Mouse (Mus musculus): Measurements from ENCODE around the gene Pten. TPM values are rescaled to one million over a fixed set of nuclear protein-coding genes. Genes with fewer than 3 reads are reported as not detected.
"Not testable (repeated sequence)": the region's sequence is repeated elsewhere in the genome, so short reads cannot be mapped to it uniquely, and the experiment has no call there.

Pten gene
- polyA plus RNA-seq, 1 experiment from 2014 or later: 14.3 TPM

DNA sequence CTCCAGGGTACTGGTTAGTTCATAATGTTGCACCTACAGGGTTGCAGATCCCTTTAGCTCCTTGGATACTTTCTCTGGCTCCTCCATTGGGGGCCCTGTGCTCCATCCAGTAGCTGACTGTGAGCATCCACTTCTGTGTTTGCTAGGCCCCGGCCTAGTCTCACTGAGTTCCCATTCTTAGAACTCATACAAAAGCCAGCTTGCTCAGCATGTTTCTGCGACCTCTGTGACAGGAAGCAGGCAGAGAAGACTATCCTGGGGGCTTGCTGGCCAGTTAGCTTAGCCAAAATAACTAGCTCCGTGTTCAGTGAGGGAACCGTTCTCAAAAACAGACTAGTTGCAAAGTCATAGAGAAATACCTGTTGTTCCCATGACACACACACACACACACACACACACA is 30.1 kb downstream of the Pten start:
- H3K36me3 ChIP-seq (replicated peaks); H3K4me2 ChIP-seq; H3K9me3 ChIP-seq; H3K27me3 ChIP-seq; H3K27ac ChIP-seq; ATAC-seq (ENCODE audit: low FRiP score); H3K9ac ChIP-seq; H3K4me3 ChIP-seq (replicated peaks): not testable (repeated sequence)
- 38% methylated on average over 4 of the region's 4 CpGs for WGBS
- H3K4me1 ChIP-seq: peaks cover 24% of the 10 kb centered on the region

DNA sequence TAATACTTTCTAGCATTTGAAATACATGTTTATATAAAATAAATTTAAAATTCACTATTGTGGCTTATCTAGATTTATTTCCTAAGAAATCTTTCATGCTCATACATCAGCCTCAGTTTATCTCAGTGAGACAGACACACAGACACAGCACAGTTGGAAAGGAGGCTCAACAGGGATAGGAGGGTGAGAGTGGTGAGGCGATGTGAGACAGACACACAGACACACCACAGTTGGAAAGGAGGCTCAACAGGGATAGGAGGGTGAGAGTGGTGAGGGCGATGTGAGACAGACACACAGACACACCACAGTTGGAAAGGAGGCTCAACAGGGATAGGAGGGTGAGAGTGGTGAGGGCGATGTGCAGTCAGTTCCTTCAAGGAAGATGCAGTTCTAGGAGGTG is 30.7 kb downstream of the Pten start:
- not testable (repeated sequence) for H3K27me3 ChIP-seq; H3K4me2 ChIP-seq; H3K27ac ChIP-seq; H3K9me3 ChIP-seq; ATAC-seq (ENCODE audit: low FRiP score); H3K9ac ChIP-seq; H3K4me3 ChIP-seq (replicated peaks); H3K36me3 ChIP-seq (replicated peaks)
- 85% methylated on average over 3 of the region's 3 CpGs for WGBS
- peaks cover 28% of the 10 kb centered on the region for H3K4me1 ChIP-seq

DNA sequence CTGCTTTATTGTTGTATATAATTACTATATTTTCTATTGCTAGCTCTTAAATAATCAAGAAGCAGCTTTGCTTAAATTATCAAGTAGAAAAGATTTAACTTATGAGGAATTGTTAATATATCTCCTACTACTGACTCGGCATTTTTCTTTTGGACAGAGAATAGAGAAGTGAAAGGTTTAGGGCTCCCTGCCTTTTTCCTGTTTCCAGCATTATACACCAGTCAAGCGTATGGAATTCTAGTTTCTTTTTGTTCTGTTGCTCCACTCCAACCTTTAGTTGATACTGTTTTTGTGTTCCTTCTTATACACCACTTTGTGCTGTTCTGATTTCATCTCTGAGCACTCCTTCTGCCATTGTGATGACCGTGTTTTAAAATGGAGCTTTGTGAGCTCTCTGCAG is 32.2 kb downstream of the Pten start:
- Histone ChIP-seq H3K27me3 (no peaks in the 10 kb centered on the region), H3K9ac (no peak overlapping the region), H3K4me2 (no peak overlapping the region), H3K4me3 (replicated peaks) (no peak overlapping the region), H3K36me3 (replicated peaks) (peaks cover 5% of the 10 kb centered on the region), H3K4me1 (peaks cover 37% of the 10 kb centered on the region), H3K9me3 (no peaks in the 10 kb centered on the region), H3K27ac (no peak overlapping the region)
- no peak for ATAC-seq (ENCODE audit: low FRiP score)
- WGBS: 15% methylated on average over 3 of the region's 3 CpGs

DNA sequence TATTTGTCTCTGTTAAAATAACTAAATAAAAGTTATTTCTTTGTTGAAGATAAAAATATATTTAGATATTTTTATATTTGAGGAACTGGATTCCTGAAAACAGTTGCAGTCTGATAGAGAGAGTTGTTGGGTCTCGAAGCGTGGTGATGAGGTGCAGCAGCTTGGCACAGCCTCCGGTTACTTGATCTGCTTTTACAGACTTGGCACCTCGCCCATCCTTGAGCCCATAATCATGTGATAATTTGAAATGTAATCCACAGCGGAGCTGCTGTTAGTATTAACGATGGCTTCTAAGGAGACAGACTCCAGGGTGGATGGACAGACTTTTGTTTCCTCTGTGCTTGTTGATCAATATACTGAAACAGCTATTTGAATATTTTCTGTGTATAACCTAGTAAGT is 35.3 kb downstream of the Pten start:
- Histone ChIP-seq H3K9me3 (no peaks in the 10 kb centered on the region), H3K4me3 (replicated peaks) (no peak overlapping the region), H3K4me1 (peaks cover 34% of the 10 kb centered on the region), H3K27ac (no peak overlapping the region), H3K36me3 (replicated peaks) (no peaks in the 10 kb centered on the region), H3K9ac (no peak overlapping the region), H3K27me3 (no peaks in the 10 kb centered on the region), H3K4me2 (no peak overlapping the region)
- WGBS: 35% methylated on average over 6 of the region's 6 CpGs
- peak; percentile 75; the same call in 1 of the 2 replicates for ATAC-seq (ENCODE audit: low FRiP score)

DNA sequence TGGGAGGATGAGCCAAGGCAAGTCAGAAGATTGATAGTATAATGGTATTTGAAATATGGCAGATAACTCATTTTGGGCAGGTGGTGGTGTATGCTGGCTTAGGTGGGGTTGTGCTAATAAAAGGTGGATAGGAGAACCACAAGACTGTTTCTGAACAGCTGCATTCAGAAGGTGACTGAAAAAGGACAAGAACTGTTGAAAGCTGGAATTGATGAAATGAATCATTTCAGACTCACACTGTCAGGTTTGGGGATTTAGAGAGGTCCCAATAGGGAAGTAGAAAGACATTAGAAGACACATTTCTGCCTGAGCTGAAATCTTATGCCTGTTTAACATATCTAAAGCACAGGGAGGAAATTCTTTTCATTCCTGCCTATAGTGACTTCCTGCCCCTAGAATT is 36.6 kb downstream of the Pten start:
- Histone ChIP-seq H3K9ac (no peak overlapping the region), H3K27me3 (no peaks in the 10 kb centered on the region), H3K36me3 (replicated peaks) (no peaks in the 10 kb centered on the region; the same call in 1 of the 2 replicates), H3K4me1 (peaks cover 26% of the 10 kb centered on the region), H3K27ac (no peak overlapping the region), H3K4me2 (no peak overlapping the region), H3K4me3 (replicated peaks) (no peak overlapping the region), H3K9me3 (no peaks in the 10 kb centered on the region)
- no peak for ATAC-seq (ENCODE audit: low FRiP score)

DNA sequence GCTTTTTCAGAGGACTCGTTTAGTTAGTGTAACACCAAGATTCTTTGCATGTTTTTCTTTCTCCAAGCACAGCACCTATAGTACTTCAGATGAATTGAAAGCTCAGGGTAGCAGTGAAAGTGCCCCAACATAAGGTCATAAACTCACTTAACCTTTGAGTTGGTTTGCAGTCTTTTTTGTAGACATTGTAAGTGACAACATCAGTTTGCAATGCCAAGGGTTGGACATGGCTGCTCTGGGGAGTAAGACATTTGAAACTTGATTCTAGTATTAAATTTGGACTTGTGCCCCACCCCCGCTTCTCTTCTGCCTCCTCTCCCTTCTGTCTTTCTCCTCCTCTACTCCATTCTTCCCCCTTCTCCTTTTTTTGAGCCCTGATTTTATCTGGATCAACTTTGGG is 43.3 kb downstream of the Pten start:
- ATAC-seq (ENCODE audit: low FRiP score): no peak
- no peak overlapping the region for H3K9ac ChIP-seq
- no peaks in the 10 kb centered on the region; the same call in 1 of the 2 replicates for H3K4me1 ChIP-seq
- H3K27ac ChIP-seq: no peak overlapping the region
- no peak overlapping the region for H3K4me2 ChIP-seq
- H3K36me3 ChIP-seq (replicated peaks): peaks cover 8% of the 10 kb centered on the region; the same call in 1 of the 2 replicates
- WGBS: 72% methylated on average over 2 of the region's 2 CpGs
- H3K9me3 ChIP-seq: no peaks in the 10 kb centered on the region
- H3K4me3 ChIP-seq (replicated peaks): no peak overlapping the region
- no peaks in the 10 kb centered on the region for H3K27me3 ChIP-seq

DNA sequence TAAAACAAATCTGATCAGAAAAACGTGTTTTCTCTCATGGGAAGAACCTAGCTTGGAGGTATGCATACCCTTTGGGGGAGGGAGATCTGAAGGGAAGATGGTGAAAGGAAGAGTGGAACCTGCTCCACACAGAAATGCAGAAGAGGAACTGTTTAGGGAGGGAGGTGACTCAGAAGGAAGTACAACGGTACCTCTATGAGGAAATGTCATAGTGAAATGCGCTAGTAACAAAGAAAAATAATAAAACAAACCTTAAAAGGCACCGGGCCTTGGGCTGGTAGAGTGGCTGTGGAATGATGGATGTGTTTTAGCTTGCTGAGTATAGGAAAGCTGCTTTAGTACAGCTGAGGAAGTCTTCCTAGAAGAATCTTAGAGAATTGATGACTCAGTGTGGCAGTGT is 47.4 kb downstream of the Pten start:
- H3K4me2 ChIP-seq: no peak overlapping the region
- 0 out of 2 replicates have a peak, but pooled peaks cover 8% of the 10 kb centered on the region for H3K36me3 ChIP-seq (replicated peaks)
- no peaks in the 10 kb centered on the region for H3K27me3 ChIP-seq
- no peaks in the 10 kb centered on the region for H3K9me3 ChIP-seq
- H3K9ac ChIP-seq: no peak overlapping the region
- H3K4me3 ChIP-seq (replicated peaks): no peak overlapping the region
- no peak overlapping the region for H3K27ac ChIP-seq
- ATAC-seq (ENCODE audit: low FRiP score): no peak
- no peaks in the 10 kb centered on the region for H3K4me1 ChIP-seq
- 92% methylated on average over 4 of the region's 4 CpGs for WGBS

DNA sequence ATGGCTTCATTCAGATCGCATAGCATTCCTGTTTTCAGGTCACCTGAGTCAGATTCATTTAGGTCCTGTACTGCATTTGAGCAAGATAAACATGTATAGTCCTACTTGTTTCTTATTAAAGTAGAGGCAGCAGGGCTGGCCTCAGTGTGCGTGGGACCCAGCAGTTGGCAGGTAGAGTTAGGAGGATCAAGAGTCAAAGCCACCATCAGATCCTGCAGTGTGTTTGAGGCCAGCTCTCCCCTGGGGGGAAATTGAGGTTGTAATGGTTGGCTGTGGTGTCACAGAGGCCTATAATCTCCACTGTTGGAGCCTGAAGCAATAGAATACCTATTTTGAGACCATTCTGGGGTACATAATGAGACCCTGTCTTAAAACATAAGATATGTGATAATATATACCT is 50.3 kb downstream of the Pten start:
- H3K4me1 ChIP-seq: no peaks in the 10 kb centered on the region
- H3K4me2 ChIP-seq: no peak overlapping the region
- H3K9ac ChIP-seq: no peak overlapping the region
- no peaks in the 10 kb centered on the region for H3K27me3 ChIP-seq
- H3K9me3 ChIP-seq: no peaks in the 10 kb centered on the region
- no peak overlapping the region for H3K4me3 ChIP-seq (replicated peaks)
- peaks cover 9% of the 10 kb centered on the region; the same call in 1 of the 2 replicates for H3K36me3 ChIP-seq (replicated peaks)
- 98% methylated on average over 2 of the region's 2 CpGs for WGBS
- no peak for ATAC-seq (ENCODE audit: low FRiP score)
- no peak overlapping the region for H3K27ac ChIP-seq

DNA sequence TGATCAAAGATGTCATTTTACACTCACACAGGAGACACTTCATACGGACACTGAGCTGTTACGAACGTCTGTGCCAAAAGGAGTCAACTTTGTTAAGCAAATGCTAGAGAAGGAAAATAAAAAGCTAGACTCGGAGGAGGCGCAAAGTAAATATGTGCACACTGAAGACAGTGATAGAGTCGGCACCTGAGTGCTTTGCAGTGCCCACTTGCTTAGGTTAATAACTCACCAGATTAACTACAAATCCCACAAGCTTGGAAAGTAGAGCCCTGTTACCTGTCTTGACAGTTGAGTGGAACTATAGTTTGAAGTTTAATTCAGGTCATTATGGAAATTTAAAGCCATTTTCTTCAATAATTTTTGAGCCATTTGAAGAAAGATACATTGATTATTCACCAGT is 51.4 kb downstream of the Pten start:
- ATAC-seq (ENCODE audit: low FRiP score): no peak
- 89% methylated on average over 6 of the region's 6 CpGs for WGBS
- H3K36me3 ChIP-seq (replicated peaks): peaks cover 5% of the 10 kb centered on the region; the same call in 1 of the 2 replicates

DNA sequence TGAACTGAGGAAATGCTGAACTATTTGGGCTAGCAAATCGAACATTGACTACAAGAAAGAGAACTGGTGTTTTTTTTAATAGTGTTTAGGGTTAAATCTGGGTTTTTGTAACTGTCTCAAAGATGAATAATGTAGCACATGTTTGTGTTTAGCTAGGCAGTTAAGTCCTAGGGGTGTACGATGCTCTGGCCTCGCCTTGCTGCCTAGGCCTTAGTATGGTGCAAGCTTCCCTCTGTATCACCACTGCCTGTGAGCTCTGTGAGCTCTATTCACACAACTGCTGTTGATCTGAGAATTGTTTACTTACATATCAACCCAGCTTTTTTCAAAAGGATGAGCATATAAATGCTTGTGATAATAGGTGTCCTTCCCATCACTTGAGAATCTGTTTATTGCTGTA is 51.8 kb downstream of the Pten start:
- Histone ChIP-seq H3K4me2 (no peak overlapping the region), H3K9me3 (no peaks in the 10 kb centered on the region), H3K27ac (no peak overlapping the region), H3K36me3 (replicated peaks) (peaks cover 5% of the 10 kb centered on the region; the same call in 1 of the 2 replicates), H3K9ac (no peak overlapping the region), H3K27me3 (no peaks in the 10 kb centered on the region), H3K4me1 (no peaks in the 10 kb centered on the region), H3K4me3 (replicated peaks) (no peak overlapping the region)
- no peak for ATAC-seq (ENCODE audit: low FRiP score)
- WGBS: 98% methylated on average over 3 of the region's 3 CpGs

More for the DNA sequence above, 51.4 kb downstream of the Pten start:
- H3K4me1 ChIP-seq: no peaks in the 10 kb centered on the region
- H3K9ac ChIP-seq: no peak overlapping the region
- no peak overlapping the region for H3K4me2 ChIP-seq
- H3K27me3 ChIP-seq: no peaks in the 10 kb centered on the region
- no peak overlapping the region for H3K4me3 ChIP-seq (replicated peaks)
- no peaks in the 10 kb centered on the region for H3K9me3 ChIP-seq
- H3K27ac ChIP-seq: no peak overlapping the region

DNA sequence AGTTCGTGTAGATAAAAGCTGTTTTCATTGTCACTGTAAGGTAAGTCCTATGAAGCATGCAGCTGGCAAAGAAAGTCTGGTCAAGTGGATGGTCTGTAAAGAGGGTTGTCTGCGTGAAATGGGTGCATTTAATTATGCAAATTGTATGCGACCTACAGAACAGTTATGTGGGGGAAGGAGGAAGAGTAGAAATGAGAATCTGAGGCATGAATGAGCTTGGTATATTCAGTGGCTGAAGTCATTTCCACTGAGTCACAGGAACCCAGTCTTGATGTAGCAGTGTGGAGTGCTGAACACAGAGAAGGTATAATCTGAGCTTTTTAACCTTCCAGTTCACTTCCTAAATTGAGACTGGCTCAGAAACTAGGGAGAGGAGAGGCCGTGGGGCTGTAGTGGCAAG is 61.5 kb downstream of the Pten start:
- 0 out of 2 replicates have a peak, but pooled peaks have one; percentile 27 for ATAC-seq (ENCODE audit: low FRiP score)
- H3K27ac ChIP-seq: no peak overlapping the region
- peaks cover 7% of the 10 kb centered on the region; the same call in 1 of the 2 replicates for H3K36me3 ChIP-seq (replicated peaks)
- no peaks in the 10 kb centered on the region for H3K27me3 ChIP-seq
- H3K9me3 ChIP-seq: no peaks in the 10 kb centered on the region
- no peak overlapping the region for H3K4me2 ChIP-seq
- WGBS: 46% methylated on average over 4 of the region's 4 CpGs
- H3K4me3 ChIP-seq (replicated peaks): no peak overlapping the region
- no peak overlapping the region for H3K9ac ChIP-seq
- peaks cover 6% of the 10 kb centered on the region for H3K4me1 ChIP-seq

DNA sequence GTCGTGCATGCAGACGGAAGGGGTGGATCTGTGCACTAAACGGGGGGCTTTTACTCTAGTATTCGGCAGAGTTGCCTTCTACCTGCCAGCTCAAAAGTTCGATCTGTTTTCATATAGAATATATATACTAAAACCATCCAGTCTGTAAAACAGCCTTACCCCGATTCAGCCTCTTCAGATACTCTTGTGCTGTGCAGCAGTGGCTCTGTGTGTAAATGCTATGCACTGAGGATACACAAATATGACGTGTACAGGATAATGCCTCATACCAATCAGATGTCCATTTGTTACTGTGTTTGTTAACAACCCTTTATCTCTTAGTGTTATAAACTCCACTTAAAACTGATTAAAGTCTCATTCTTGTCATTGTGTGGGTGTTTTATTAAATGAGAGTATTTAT is 65.7 kb downstream of the Pten start:
- not testable (repeated sequence) for ATAC-seq (ENCODE audit: low FRiP score); H3K27ac ChIP-seq; H3K9me3 ChIP-seq; H3K9ac ChIP-seq; H3K4me1 ChIP-seq; H3K27me3 ChIP-seq; H3K36me3 ChIP-seq (replicated peaks); H3K4me2 ChIP-seq; H3K4me3 ChIP-seq (replicated peaks)
- WGBS: no CpG with 5 or more reads among the region's 7 CpGs

DNA sequence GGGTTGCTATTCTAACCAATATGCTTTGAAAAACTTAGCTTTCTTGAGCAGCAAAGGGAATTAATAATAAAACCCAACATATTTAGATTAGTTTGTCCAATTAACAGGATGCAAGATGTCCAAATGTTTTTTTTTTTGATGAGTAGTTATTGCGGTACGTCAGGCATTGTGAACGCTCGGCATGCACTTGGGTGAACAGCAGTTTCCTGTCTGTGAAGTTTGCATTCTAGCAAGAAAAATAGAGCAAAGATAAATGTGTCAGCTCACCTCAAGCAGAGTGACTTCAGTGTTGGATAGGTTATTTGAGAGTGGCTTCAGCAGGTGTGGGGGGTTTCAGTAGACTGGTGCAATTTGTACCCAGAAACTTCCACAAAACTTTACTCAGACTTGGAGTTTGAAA is 69.3 kb downstream of the Pten start:
- Histone ChIP-seq H3K9ac (no peak overlapping the region), H3K36me3 (replicated peaks) (0 out of 2 replicates have a peak, but pooled peaks cover 4% of the 10 kb centered on the region), H3K9me3 (no peaks in the 10 kb centered on the region), H3K27me3 (no peaks in the 10 kb centered on the region), H3K27ac (no peak overlapping the region), H3K4me3 (replicated peaks) (no peak overlapping the region), H3K4me2 (no peak overlapping the region), H3K4me1 (no peaks in the 10 kb centered on the region)
- no peak for ATAC-seq (ENCODE audit: low FRiP score)
- 99% methylated on average over 4 of the region's 4 CpGs for WGBS

All from forebrain, embryonic 12.5 days (tissue).